Mouse (Mus musculus) Patski (cell line): ENCODE results near the gene Aim2. TPM values are rescaled to one million over a fixed set of nuclear protein-coding genes. Genes with fewer than 3 reads are reported as not detected.
"Not testable (repeated sequence)": the region's sequence is repeated elsewhere in the genome, so short reads cannot be mapped to it uniquely, and the experiment has no call there.

ENCODE experiments used
- ATAC-seq: fragments of 100-300 bp; one replicate; pipeline ENCODE4 v1.8.0; 2021
- CTCF ChIA-PET: fragments of 350-600 bp; sonication (Branson Sonifier 250); formaldehyde crosslinking; loops from one replicate; lab custom pipeline; 2022; ENCODE audit warnings: inconsistent platforms; lab: Charles Lee
- POLR2A ChIA-PET: fragments of 350-600 bp; sonication (Branson Sonifier 250); formaldehyde crosslinking; loops from one replicate; lab custom pipeline; 2022; ENCODE audit warnings: antibody characterized with exemption, inconsistent platforms; lab: Charles Lee
- DNase-seq: peaks from one replicate; pipeline ENCODE4 v3.0.0-alpha.2; 2011; ENCODE audit warnings: low read depth, low spot score
- H3K27me3 ChIP-seq: fragments of 371-371 bp; one replicate; pipeline ENCODE4 v1.5.1; 2021
- CTCF ChIP-seq: fragments of 100-300 bp; IDR thresholded peaks from one replicate; pipeline ENCODE4 v1.5.1; 2021
- in situ Hi-C: fragments of 300-500 bp; cut with MboI; formaldehyde crosslinking; loops from 3 replicates; pipeline ENCODE4 v1.11.1; 2018; ENCODE audit warnings: low pct_unique_long_range_greater_than_20kb, mixed read lengths
- polyA plus RNA-seq: library from polyadenylated mRNA; unstranded; gene quantifications from one replicate; pipeline ENCODE4 v1.2.3, GENCODE M21; 2021

Gene Aim2
- polyA plus RNA-seq, 1 experiment from 2014 or later = 0.13 TPM

- no peaks in the 10 kb centered on the region for H3K27me3 ChIP-seq
- TF ChIP-seq CTCF = no peak
- no peak for ATAC-seq
- no peak for DNase-seq
- ChIA-PET CTCF (no interaction called here), POLR2A (no interaction called here)
- in situ Hi-C loops = no loop called here
These were observed 79.5 kb downstream of the Aim2 start for GRCm38 (mm10) chr1:173429995-173430699.

DNA sequence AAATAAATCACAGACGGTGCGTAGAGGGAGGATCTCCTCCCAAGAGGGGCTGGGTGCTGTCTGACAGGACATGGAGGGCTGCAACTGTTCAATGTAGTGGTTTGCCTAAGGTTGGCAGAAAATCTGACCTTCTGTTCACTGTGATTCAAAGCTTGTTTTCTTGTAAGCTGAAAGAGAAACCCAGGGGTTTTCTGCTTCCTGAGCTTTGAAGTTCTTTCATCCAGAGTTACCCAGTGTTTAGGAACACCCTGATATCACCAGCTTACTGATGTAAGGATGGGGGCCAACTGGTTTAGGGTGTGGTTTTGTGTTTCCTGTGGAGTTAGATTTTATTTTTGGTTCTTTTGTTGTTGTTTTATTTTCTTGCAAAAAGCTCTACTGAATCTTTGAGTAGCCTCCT, 81.7 kb downstream of the Aim2 start:
- ChIA-PET POLR2A (no interaction called here), CTCF (no interaction called here)
- no peak for ATAC-seq
- no peaks in the 10 kb centered on the region for H3K27me3 ChIP-seq
- in situ Hi-C loops = no loop called here
- TF ChIP-seq CTCF = no peak
- no peak for DNase-seq

DNA sequence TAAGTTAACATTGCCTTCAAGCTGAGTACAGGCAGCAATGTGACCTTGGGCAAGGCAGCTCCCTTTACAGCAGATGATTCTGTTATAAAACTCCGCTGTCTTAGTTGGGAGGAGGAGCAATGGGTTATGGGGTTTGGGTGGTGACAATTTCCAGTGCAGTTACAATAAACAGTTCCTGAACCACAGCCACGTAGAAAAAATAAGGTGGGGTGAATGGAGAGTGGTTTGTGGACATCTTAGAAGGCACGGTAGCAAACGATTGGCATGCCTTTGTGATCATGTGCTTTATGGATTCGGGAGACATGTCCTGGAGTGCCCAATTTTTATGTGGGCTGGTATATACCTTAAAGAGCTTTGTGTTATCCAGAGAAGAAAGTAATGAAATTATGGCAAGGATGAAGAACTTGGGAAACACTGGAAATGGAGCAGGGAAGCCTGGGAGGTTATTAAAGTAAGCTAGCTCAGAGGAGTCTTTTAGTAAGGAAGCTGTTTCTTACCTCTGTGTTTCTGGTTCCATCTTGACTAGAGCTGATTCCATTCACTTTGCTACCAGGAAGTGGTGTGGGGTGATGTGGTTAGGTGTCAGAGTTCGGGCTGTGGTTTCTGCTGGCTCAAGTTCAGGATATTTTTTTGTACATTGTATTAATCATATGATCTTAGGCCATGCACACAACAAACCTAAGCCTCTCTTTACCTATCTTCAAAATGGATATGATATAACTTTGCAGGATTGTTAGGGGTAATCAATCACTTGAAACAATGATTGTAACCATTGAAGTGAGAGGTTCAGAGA, 86.7 kb downstream of the Aim2 start:
- no peak for DNase-seq
- H3K27me3 ChIP-seq = no peaks in the 10 kb centered on the region
- no peak for ATAC-seq
- in situ Hi-C loops = no loop called here
- TF ChIP-seq CTCF = no peak
- POLR2A ChIA-PET = no interaction called here
- CTCF ChIA-PET = no interaction called here

DNA sequence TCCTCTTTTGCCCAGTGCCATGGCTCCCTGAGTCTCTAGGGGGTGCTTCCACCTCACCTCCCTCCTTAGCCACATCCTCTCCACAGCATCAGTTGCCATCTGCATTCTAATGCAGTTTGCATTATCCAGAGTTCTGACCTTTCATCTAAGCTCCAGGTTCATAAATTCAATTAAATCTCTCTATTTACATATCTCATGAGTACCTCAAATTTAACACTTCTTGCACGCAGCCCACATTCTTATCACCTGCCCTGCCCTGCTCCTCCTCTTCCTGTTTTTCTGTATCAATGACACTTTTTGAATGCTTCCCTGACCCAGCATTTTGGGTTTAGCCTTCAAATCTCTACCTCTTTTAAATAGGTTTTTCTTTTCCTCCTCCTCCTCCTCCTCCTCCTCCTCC, 90.0 kb downstream of the Aim2 start:
- peaks cover 1% of the 10 kb centered on the region for H3K27me3 ChIP-seq
- ChIA-PET CTCF (no interaction called here), POLR2A (no interaction called here)
- in situ Hi-C loops = no loop called here
- DNase-seq (no peak), ATAC-seq (no peak)
- TF ChIP-seq CTCF = no peak

DNA sequence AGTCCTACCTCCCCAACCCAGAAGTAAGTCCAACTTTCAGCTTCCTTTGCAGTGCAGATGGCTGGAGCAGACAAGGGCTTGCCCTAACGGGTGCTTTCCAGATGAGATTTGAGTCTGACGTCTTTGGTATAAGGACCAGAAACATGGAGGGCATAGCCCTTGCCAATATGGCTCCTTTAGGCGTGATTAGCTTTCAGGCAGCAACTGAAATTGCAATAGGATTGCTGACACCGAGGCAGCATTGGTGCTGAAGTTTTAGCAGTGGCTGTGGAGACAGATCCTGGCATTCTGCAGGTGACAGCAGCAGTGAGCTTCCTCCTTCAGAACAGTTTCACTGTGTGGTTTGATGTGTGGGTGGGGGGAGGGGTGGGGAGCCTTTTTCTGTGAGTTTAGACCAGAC, 90.5 kb downstream of the Aim2 start:
- no peak for TF ChIP-seq CTCF
- ChIA-PET CTCF (no interaction called here), POLR2A (no interaction called here)
- H3K27me3 ChIP-seq = peaks cover 4% of the 10 kb centered on the region
- in situ Hi-C loops = no loop called here
- ATAC-seq = no peak
- DNase-seq = no peak

GRCm38 (mm10) chr1:173443061-173443460, 92.4 kb downstream of the Aim2 start:
- peaks cover 4% of the 10 kb centered on the region for H3K27me3 ChIP-seq
- in situ Hi-C loops = no loop called here
- ATAC-seq (no peak), DNase-seq (no peak)
- TF ChIP-seq CTCF = no peak
- ChIA-PET CTCF (no interaction called here), POLR2A (no interaction called here)

- in situ Hi-C loops = no loop called here
These were observed 96.4 kb downstream of the Aim2 start for GRCm38 (mm10) chr1:173447067-173447466.

GRCm38 (mm10) chr1:173450621-173451020, 99.9 kb downstream of the Aim2 start:
- ATAC-seq (no peak), DNase-seq (no peak)
- POLR2A ChIA-PET = no interaction called here
- CTCF ChIA-PET = no interaction called here
- peaks cover 9% of the 10 kb centered on the region for H3K27me3 ChIP-seq
- in situ Hi-C loops = loop anchor here (10.0 kb wide), 1 partner anchor 654 kb away; no protein-coding TSS in a partner anchor
- no peak for TF ChIP-seq CTCF

More at GRCm38 (mm10) chr1:173447067-173447466, 96.4 kb downstream of the Aim2 start:
- ATAC-seq (no peak), DNase-seq (no peak)
- CTCF ChIA-PET = no interaction called here
- no peak for TF ChIP-seq CTCF
- POLR2A ChIA-PET = no interaction called here
- peaks cover 4% of the 10 kb centered on the region for H3K27me3 ChIP-seq

DNA sequence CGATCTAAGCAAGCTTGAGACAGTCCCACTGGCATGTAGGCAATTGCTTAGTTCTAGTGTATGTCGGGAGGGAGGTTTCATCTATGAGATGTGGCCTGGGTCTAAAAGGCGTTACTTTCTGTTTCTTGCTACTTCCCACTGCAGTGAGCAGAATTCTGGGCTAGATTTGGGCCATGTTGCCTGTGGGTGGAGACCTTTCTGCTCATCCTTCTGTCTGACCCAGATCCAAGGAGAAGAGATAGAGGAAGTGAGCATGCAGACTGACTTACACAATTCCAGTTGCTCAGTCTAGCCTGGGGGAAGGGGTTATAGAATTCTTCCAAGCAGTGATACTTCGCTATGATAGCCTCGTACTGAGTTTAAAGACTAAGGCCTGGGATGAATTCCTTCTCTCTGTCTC, 101.0 kb downstream of the Aim2 start:
- CTCF ChIA-PET = no interaction called here
- no peak for TF ChIP-seq CTCF
- H3K27me3 ChIP-seq = peaks cover 6% of the 10 kb centered on the region
- in situ Hi-C loops = loop anchor here (10.0 kb wide), 1 partner anchor 653 kb away; no protein-coding TSS in a partner anchor
- POLR2A ChIA-PET = no interaction called here
- ATAC-seq (no peak), DNase-seq (no peak)

DNA sequence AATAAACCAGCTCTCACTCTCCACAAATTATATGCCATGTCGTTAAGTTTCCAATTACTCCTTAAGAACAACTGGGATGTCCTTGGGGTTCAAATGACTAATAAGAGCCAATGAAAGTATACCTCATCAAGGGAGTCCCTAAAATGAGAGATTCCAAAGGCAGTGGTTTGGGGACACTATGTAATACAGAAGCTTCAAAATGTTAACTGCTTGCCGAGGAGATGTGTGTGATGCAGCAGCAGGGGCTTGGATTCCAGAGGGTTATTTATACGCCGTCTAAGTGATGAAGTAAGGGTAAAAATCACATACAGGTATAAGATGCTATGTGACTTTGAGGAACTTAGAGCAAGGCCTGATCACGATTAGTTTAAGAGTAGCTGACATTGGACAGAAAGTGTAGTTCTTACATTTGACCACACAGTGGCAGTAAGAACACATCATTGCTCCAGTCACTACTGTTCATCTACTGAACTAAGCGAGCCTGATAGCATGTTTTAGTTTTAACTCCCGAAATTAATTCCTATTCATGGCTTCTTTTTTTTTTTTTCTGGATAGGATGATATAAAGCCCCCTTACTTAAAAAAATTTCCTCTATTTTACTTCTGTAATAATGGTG, 105.6 kb downstream of the Aim2 start:
- ATAC-seq (peak; percentile 69), DNase-seq (peak; percentile 0)
- in situ Hi-C loops = loop anchor here (5.0 to 10.0 kb wide), 2 partner anchors 649 to 1011 kb away; no protein-coding TSS in a partner anchor
- TF ChIP-seq CTCF = peak; percentile 67
- POLR2A ChIA-PET = no interaction called here
- CTCF ChIA-PET = interaction anchor here (1.1 kb wide), 1 partner anchor 11 kb away, joined by 3 read pairs; no protein-coding TSS in a partner anchor
- H3K27me3 ChIP-seq = peaks cover 12% of the 10 kb centered on the region

GRCm38 (mm10) chr1:173456761-173457160, 106.1 kb downstream of the Aim2 start:
- no peak for ATAC-seq
- no peak for DNase-seq
- ChIA-PET POLR2A (no interaction called here), CTCF (interaction anchor here (1.1 kb wide), 1 partner anchor 10 kb away, joined by 3 read pairs; no protein-coding TSS in a partner anchor)
- in situ Hi-C loops = loop anchor here (5.0 to 10.0 kb wide), 2 partner anchors 648 to 1011 kb away; no protein-coding TSS in a partner anchor
- no peak for TF ChIP-seq CTCF
- H3K27me3 ChIP-seq = peaks cover 12% of the 10 kb centered on the region

GRCm38 (mm10) chr1:173480399-173481181, 129.9 kb downstream of the Aim2 start:
- ATAC-seq, in situ Hi-C loops, CTCF ChIA-PET, DNase-seq, POLR2A ChIA-PET, H3K27me3 ChIP-seq: not testable (repeated sequence)

DNA sequence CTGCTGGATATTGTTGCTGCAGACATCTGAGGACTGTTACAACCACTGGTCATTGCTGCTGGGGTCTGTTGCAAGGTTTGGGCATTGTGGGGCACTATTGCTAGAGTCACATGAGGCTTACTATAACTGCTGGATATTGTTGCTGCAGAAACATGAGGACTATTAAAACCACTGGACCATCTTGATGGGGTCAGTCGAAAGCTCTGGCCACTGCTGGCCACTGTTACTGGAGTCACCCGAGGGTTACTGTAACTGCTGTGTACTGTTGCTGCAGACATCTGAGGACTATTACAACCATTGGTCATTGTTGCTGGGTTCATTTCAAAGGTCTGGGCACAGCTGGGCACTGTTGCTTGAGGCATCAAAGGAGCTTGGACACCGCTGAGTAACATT, 130.5 kb downstream of the Aim2 start:
- ATAC-seq, CTCF ChIA-PET, DNase-seq, POLR2A ChIA-PET, H3K27me3 ChIP-seq, in situ Hi-C loops: not testable (repeated sequence)

- POLR2A ChIA-PET, ATAC-seq, H3K27me3 ChIP-seq, DNase-seq, CTCF ChIA-PET: not testable (repeated sequence)
- in situ Hi-C loops = loop anchor here (5.0 kb wide), 1 partner anchor 111 kb away; no protein-coding TSS in a partner anchor
These were observed 140.3 kb downstream of the Aim2 start, which contains the start of gene Ifi206 for GRCm38 (mm10) chr1:173490812-173491480. TSS of gene Ifi206 (minus strand) at chr1:173491041.
